Comparison of ENCODE assay signal across 8 mouse cellular contexts in genomic region chr1:34005726-34006638, GRCm38 (mm10).
DNase-seq lines count a peak whose midpoint lies in the region; ATAC-seq and TF ChIP-seq lines count a peak whose summit lies in the region.

No protein-coding gene starts in this region.

- peak overlapping the region; percentile 81 for H3K4me3 ChIP-seq in E14TG2a.4 (replicated peaks; ENCODE audit: low read length)
- H3K4me3 ChIP-seq in forebrain, embryonic 14.5 days (ENCODE audit: low read depth, low read length): peak overlapping the region; percentile 58
- peak overlapping the region; percentile 45 for H3K4me3 ChIP-seq in liver, embryonic 15.5 days (replicated peaks)
- H3K4me3 ChIP-seq in neural tube, embryonic 11.5 days (ENCODE audit: low read depth, low read length): peak overlapping the region; percentile 55

- no peaks in the 10 kb centered on the region for H3K9me3 ChIP-seq in E14TG2a.4 (ENCODE audit: low read length)
- no peaks in the 10 kb centered on the region for H3K9me3 ChIP-seq in forebrain, embryonic 14.5 days (replicated peaks; ENCODE audit: control insufficient read depth, low read length)
- no peaks in the 10 kb centered on the region for H3K9me3 ChIP-seq in liver, embryonic 15.5 days (replicated peaks)
- H3K9me3 ChIP-seq in neural tube, embryonic 11.5 days (ENCODE audit: control insufficient read depth, low read length): no peaks in the 10 kb centered on the region

- peak overlapping the region; percentile 79 for H3K9ac ChIP-seq in forebrain, embryonic 14.5 days (ENCODE audit: low read length)
- no peak overlapping the region for H3K9ac ChIP-seq in liver, embryonic 15.5 days
- peak overlapping the region; percentile 65 for H3K9ac ChIP-seq in neural tube, embryonic 11.5 days (ENCODE audit: low read length)

- under 1% methylated on average over 29 of the region's 29 CpGs for WGBS in forebrain, embryonic 14.5 days
- 2% methylated on average over 29 of the region's 29 CpGs for WGBS in liver, embryonic 15.5 days (ENCODE audit: insufficient replicate concordance)
- under 1% methylated on average over 29 of the region's 29 CpGs for WGBS in neural tube, embryonic 11.5 days

- H3K4me2 ChIP-seq in forebrain, embryonic 14.5 days (ENCODE audit: low read length): peak overlapping the region; percentile 78
- peak overlapping the region; percentile 55 for H3K4me2 ChIP-seq in liver, embryonic 15.5 days
- H3K4me2 ChIP-seq in neural tube, embryonic 11.5 days (ENCODE audit: low read depth): peak overlapping the region; percentile 65

- no peaks in the 10 kb centered on the region for H3K27me3 ChIP-seq in E14TG2a.4 (ENCODE audit: insufficient read depth, low read length)
- H3K27me3 ChIP-seq in forebrain, embryonic 14.5 days (replicated peaks; ENCODE audit: control insufficient read depth, insufficient read depth, low read length): no peaks in the 10 kb centered on the region
- peaks cover 12% of the 10 kb centered on the region for H3K27me3 ChIP-seq in liver, embryonic 15.5 days
- no peaks in the 10 kb centered on the region for H3K27me3 ChIP-seq in neural tube, embryonic 11.5 days (ENCODE audit: control insufficient read depth, insufficient read depth, low read length)

- peak; percentile 37; the same call in 1 of the 2 replicates for TF ChIP-seq CTCF in E14TG2a.4 (conservative IDR thresholded peaks at IDR 0.05; ENCODE audit: low read length)

- 0 out of 2 replicates have a peak, but pooled peaks cover 7% of the 10 kb centered on the region for H3K36me3 ChIP-seq in E14TG2a.4 (ENCODE audit: insufficient read depth, low read length)
- no peaks in the 10 kb centered on the region for H3K36me3 ChIP-seq in forebrain, embryonic 14.5 days (ENCODE audit: control insufficient read depth, insufficient read depth, low read length)
- H3K36me3 ChIP-seq in liver, embryonic 15.5 days (replicated peaks): no peaks in the 10 kb centered on the region
- no peaks in the 10 kb centered on the region for H3K36me3 ChIP-seq in neural tube, embryonic 11.5 days (ENCODE audit: control insufficient read depth, insufficient read depth, low read length)

- intact Hi-C loops in heart, postnatal 14 days (cut with DNase I): loop anchor here (2.0 to 10.0 kb wide), 3 partner anchors 109 to 409 kb away; no protein-coding TSS in a partner anchor

- peak overlapping the region; percentile 89 for H3K27ac ChIP-seq in forebrain, embryonic 14.5 days (ENCODE audit: low read depth, low read length)
- H3K27ac ChIP-seq in liver, embryonic 15.5 days (replicated peaks): peak overlapping the region; percentile 39
- H3K27ac ChIP-seq in neural tube, embryonic 11.5 days (ENCODE audit: low read depth, low read length): peak overlapping the region; percentile 57

- peaks cover 59% of the 10 kb centered on the region for H3K4me1 ChIP-seq in E14TG2a.4 (replicated peaks; ENCODE audit: low read depth, low read length)
- peaks cover 20% of the 10 kb centered on the region for H3K4me1 ChIP-seq in forebrain, embryonic 14.5 days (ENCODE audit: control insufficient read depth, insufficient read depth, low read length)
- peaks cover 9% of the 10 kb centered on the region; the same call in 1 of the 2 replicates for H3K4me1 ChIP-seq in liver, embryonic 15.5 days (replicated peaks)
- H3K4me1 ChIP-seq in neural tube, embryonic 11.5 days (ENCODE audit: control insufficient read depth, insufficient read depth, low read length): peaks cover 10% of the 10 kb centered on the region

- DNase-seq in c-Kit-positive CD71-negative TER-119-negative erythroid progenitor cells, embryonic 14.5 days (ENCODE audit: low read depth): peak; percentile 32
- DNase-seq in forebrain, embryonic 14.5 days (ENCODE audit: low spot score): peak; percentile 92
- DNase-seq in heart, postnatal 14 days: peak; percentile 74 to 78
- peak; percentile 77 for DNase-seq in kidney, postnatal 36 days
- DNase-seq in neural tube, embryonic 11.5 days (ENCODE audit: low spot score): peak; percentile 80
- peak; percentile 40 for DNase-seq in thymus, postnatal 0 days (ENCODE audit: low spot score)

- ATAC-seq in forebrain, embryonic 14.5 days: peak; percentile 86
- ATAC-seq in liver, embryonic 15.5 days (ENCODE audit: insufficient read depth): peak; percentile 33
- peak; percentile 62 for ATAC-seq in neural tube, embryonic 11.5 days (ENCODE audit: insufficient read depth, low FRiP score, low TSS enrichment)

Comparison
In these comparisons a context has a peak if more than half of its experiments do, and no peak if none do; other contexts are left out.
1. Peak in every context shown above with its lines: DNase-seq, ATAC-seq, H3K4me3 ChIP-seq and H3K27ac ChIP-seq.
2. DNase-seq: peak in every context shown above with its lines; median percentile 92 in forebrain, embryonic 14.5 days; 80 in neural tube, embryonic 11.5 days; 77 in kidney, postnatal 36 days; 76 in heart, postnatal 14 days; 40 in thymus, postnatal 0 days; 32 in c-Kit-positive CD71-negative TER-119-negative erythroid progenitor cells, embryonic 14.5 days.
3. ATAC-seq: peak in every context shown above with its lines; median percentile 86 in forebrain, embryonic 14.5 days; 62 in neural tube, embryonic 11.5 days; 33 in liver, embryonic 15.5 days.
4. H3K27ac ChIP-seq: peak in every context shown above with its lines; median percentile 89 in forebrain, embryonic 14.5 days; 57 in neural tube, embryonic 11.5 days; 39 in liver, embryonic 15.5 days.